Mouse (Mus musculus) brain, embryonic 14.5 days (tissue): ENCODE data around the gene Gramd4.

ENCODE experiments used
- CTCF ChIP-seq: fragments of 200-500 bp; IDR thresholded peaks from 2 replicates; pipeline ENCODE4 v1.5.1; 2012; ENCODE audit warnings: inconsistent platforms, mild to moderate bottlenecking, moderate library complexity, borderline replicate concordance; ENCODE audit not compliant: insufficient read depth, insufficient read length; ENCODE audit errors: extremely low read depth
- POLR2A ChIP-seq: fragments of 200-500 bp; IDR thresholded peaks from 2 replicates; pipeline ENCODE4 v1.6.1; 2012; ENCODE audit warnings: mild to moderate bottlenecking, inconsistent platforms, borderline replicate concordance; ENCODE audit not compliant: poor library complexity, insufficient read depth, insufficient read length, severe bottlenecking; ENCODE audit errors: extremely low read depth

GRCm38 (mm10) chr15:86049510-86049909 lies 8.0 kb upstream of the Gramd4 start:
- TF ChIP-seq CTCF: no peak
- TF ChIP-seq POLR2A: no peak
